ENCODE assay signal across 20 mouse cellular contexts in the genomic region with DNA sequence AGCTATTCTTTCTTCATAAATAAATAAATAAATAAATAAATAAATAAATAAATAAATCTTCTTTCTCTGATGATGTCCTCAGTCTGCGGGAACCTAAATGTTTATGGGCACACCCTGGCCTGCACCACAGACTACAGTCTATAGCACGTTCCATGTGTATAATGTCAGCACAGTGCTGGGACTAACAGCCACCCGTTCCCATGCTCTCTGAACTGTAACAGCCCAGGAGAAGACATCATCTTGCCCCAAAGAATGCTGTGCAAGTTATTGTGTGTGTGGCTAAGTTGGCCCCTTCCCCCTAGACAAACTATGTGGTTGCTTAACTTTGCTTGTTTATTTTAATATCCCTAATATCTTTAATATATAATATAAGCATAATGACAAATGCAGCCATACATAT.
"Had no signal": no experiment of that assay in that cellular context is flagged by ENCODE, and none has a peak within 500 bp of the region (broad histone marks: within the 10 kb centered on the region; RNA-seq: fewer than 3 reads in every experiment).

No protein-coding gene starts in this region.

- H3K4me1 ChIP-seq: limb, embryonic 10.5 days; liver, embryonic 12.5 days; liver, embryonic 15.5 days; midbrain, embryonic 12.5 days; midbrain, embryonic 15.5 days; neural tube, embryonic 13.5 days had no signal

- ATAC-seq: inflammation-experienced regulatory T-cells, adult 6 months; liver, embryonic 12.5 days; midbrain, embryonic 15.5 days had no signal

- H3K36me3 ChIP-seq: limb, embryonic 10.5 days; limb, embryonic 13.5 days; liver, embryonic 12.5 days; liver, embryonic 15.5 days; midbrain, embryonic 12.5 days; midbrain, embryonic 15.5 days; neural tube, embryonic 13.5 days; stomach, embryonic 15.5 days had no signal

- DNase-seq: kidney, adult 11 months; kidney, adult 8-10 months; layer of hippocampus, adult 9-11 months; liver; lung, adult 2 months; retina, postnatal 1 day; right cerebral cortex, postnatal 25 days; spleen, adult 18-20 months; thymus, postnatal 25 days had no signal

- H3K4me3 ChIP-seq: layer of hippocampus, adult 2 months; limb, embryonic 10.5 days; limb, embryonic 13.5 days; liver, embryonic 12.5 days; liver, embryonic 15.5 days; midbrain, embryonic 12.5 days; midbrain, embryonic 15.5 days; neural tube, embryonic 13.5 days; stomach, embryonic 15.5 days had no signal

- H3K27ac ChIP-seq: layer of hippocampus, adult 2 months; limb, embryonic 10.5 days; limb, embryonic 13.5 days; liver, embryonic 12.5 days; liver, embryonic 15.5 days; macrophage; midbrain, embryonic 12.5 days; midbrain, embryonic 15.5 days; neural tube, embryonic 13.5 days had no signal

- H3K9ac ChIP-seq: limb, embryonic 13.5 days; liver, embryonic 12.5 days; liver, embryonic 15.5 days; midbrain, embryonic 12.5 days; midbrain, embryonic 15.5 days; neural tube, embryonic 13.5 days; stomach, embryonic 15.5 days had no signal

- H3K4me2 ChIP-seq: limb, embryonic 13.5 days; liver, embryonic 12.5 days; liver, embryonic 15.5 days; midbrain, embryonic 12.5 days; midbrain, embryonic 15.5 days; neural tube, embryonic 13.5 days; stomach, embryonic 15.5 days had no signal

- H3K9me3 ChIP-seq: limb, embryonic 10.5 days; limb, embryonic 13.5 days; liver, embryonic 12.5 days; liver, embryonic 15.5 days; midbrain, embryonic 12.5 days; midbrain, embryonic 15.5 days; neural tube, embryonic 13.5 days; stomach, embryonic 15.5 days had no signal

- H3K27me3 ChIP-seq: limb, embryonic 13.5 days; liver, embryonic 12.5 days; liver, embryonic 15.5 days; midbrain, embryonic 12.5 days; midbrain, embryonic 15.5 days; neural tube, embryonic 13.5 days; stomach, embryonic 15.5 days had no signal
